Mouse (Mus musculus): Measurements from ENCODE around the gene Prdm11. TPM values are rescaled to one million over a fixed set of nuclear protein-coding genes. Genes with fewer than 3 reads are reported as not detected.

Gene Prdm11
- polyA plus RNA-seq, 1 experiment from 2014 or later = 2.6 TPM

DNA sequence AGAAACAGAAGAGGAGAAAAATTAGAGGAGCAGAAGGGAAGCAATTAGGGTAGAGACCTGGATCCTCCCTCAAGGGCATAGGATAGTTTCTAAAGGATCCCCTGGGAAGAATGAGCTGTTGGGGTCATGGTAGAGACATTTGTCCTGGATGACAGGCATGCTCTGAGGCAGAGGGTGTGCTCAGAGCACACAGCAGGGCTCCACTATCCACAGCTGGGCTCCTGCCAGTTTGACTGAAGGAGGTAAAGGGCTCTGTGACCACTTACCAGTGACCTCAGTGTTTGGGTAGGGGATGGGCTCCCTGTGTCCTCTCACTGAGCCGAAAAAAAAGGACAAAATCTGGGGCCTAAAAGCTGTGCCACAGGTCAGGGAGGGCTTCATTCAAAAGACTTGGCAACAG, 96.4 kb downstream of the Prdm11 start:
- WGBS = 61% methylated on average over 1 of the region's 1 CpGs
- Histone ChIP-seq H3K27ac (replicated peaks) (no peak overlapping the region), H3K9ac (replicated peaks) (no peak overlapping the region)

DNA sequence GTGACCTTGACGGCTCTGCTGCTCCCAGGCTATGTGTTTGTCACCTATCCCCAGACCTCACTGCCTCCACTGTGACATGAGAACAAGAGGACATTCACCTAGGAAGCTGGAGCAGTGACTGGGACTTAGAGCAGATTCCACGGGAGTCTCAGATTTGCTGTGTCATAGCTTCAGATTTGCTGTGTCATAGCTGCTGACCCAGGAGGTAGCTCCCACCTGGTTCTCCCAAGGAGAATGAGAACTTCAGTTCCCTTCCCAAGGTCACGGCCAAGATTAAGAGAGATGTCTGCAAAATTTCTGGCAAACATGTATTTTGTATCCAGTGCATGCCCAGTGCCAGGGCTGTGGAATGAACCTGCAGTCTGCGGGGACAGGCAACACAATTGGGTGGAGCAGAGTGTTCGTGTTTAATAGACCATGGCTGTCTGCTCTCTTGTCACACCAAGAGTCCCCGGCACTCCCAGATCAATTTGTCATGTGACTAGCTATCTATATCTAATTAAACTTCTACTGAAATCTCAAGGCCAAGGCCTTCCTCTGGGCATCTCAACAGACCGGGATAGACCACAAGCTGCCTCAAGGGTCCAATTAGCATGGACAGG, 97.2 kb downstream of the Prdm11 start:
- WGBS = 57% methylated on average over 7 of the region's 7 CpGs
- H3K9ac ChIP-seq (replicated peaks) = no peak overlapping the region
- H3K36me3 ChIP-seq = no peaks in the 10 kb centered on the region
- no peak overlapping the region for H3K27ac ChIP-seq (replicated peaks)
- H3K27me3 ChIP-seq = no peaks in the 10 kb centered on the region
- 0 out of 2 replicates have a peak, but pooled peaks cover 9% of the 10 kb centered on the region for H3K4me1 ChIP-seq
- no peak overlapping the region for H3K4me3 ChIP-seq
- no peaks in the 10 kb centered on the region for H3K9me3 ChIP-seq
- no peak for ATAC-seq (replicated peaks)
- H3K4me2 ChIP-seq (replicated peaks) = no peak overlapping the region

More for the DNA sequence above, 96.4 kb downstream of the Prdm11 start:
- Histone ChIP-seq H3K4me1 (0 out of 2 replicates have a peak, but pooled peaks cover 9% of the 10 kb centered on the region), H3K4me3 (no peak overlapping the region), H3K9me3 (no peaks in the 10 kb centered on the region), H3K36me3 (no peaks in the 10 kb centered on the region), H3K4me2 (replicated peaks) (no peak overlapping the region), H3K27me3 (no peaks in the 10 kb centered on the region)
- ATAC-seq (replicated peaks) = no peak

DNA sequence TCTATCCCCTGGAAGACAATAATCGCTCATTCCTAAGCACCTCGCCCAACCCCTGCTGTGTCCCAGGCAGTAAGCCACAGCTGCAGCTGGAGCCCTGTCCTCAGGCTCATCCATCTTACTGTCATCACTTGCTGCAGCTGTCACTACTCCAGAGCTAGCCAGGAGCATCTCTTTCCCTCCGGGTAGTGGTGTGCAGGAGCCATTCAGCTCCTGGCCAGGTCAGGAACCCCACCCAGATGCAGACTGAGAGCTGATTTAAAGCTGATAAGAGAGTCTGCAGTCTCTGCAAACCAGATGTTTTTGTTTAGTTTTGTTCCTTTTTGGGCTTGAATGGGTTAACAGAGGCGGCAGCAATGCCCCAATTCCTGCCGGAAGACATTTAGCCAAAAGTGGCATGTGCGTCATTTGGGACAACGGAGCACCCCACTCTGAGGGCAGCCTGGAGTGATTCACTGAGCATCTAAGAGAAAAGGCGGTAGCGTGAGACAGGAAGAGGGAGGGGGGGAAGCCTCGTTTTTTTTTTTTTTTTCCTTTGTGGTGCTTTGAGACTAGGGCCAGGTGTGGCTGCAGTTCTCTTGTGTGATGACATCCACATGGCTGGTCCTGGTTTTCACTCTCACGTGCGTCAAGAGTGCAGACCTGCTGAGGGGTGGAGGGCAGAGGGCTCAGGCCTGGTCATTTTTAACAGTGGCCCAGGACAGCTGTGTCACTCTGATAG, 97.8 kb downstream of the Prdm11 start:
- Histone ChIP-seq H3K9ac (replicated peaks) (no peak overlapping the region), H3K27ac (replicated peaks) (no peak overlapping the region)
- ATAC-seq (replicated peaks) = no peak

DNA sequence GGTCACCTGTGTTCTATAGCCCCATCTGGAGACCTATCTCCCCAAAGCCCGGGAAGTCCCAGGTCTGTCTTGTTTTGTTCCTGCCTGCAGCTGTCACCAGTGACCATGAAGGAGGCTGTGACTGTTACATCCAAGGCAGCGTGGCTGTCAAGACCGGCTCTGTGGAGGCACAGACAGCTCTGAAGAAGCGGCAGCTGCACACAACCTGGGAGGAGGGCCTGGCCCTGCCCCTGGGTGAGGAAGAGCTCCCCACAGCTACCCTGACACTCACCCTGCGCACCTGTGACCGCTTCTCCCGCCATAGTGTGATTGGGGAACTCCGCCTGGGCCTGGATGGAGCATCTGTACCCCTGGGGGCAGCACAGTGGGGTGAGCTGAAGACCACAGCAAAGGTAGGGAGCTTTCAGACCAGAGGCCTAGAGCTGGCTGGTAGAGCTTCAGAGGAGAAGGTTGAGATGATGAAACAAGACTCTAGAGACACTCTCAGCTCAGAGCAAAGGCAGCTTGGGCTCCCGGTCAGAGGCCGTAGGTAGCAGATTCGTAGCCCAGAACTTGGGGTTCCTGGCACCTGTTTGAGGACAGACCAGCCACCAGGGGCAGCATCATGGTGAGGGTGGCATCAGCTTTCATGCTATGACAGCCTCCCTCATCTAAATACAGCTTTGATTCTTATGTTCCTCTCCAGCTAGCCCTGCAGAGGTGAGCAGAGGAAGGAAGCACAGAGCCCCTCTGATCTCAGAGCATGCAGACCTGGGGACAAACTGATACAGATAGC, 100.0 kb downstream of the Prdm11 start:
- Histone ChIP-seq H3K4me2 (replicated peaks) (no peak overlapping the region), H3K9me3 (no peaks in the 10 kb centered on the region), H3K36me3 (no peaks in the 10 kb centered on the region), H3K27ac (replicated peaks) (no peak overlapping the region), H3K9ac (replicated peaks) (no peak overlapping the region), H3K4me3 (no peak overlapping the region), H3K27me3 (no peaks in the 10 kb centered on the region), H3K4me1 (0 out of 2 replicates have a peak, but pooled peaks cover 9% of the 10 kb centered on the region)
- ATAC-seq (replicated peaks) = no peak
- WGBS = 89% methylated on average over 11 of the region's 11 CpGs

More for the DNA sequence above, 97.8 kb downstream of the Prdm11 start:
- Histone ChIP-seq H3K4me2 (replicated peaks) (no peak overlapping the region), H3K9me3 (no peaks in the 10 kb centered on the region), H3K4me1 (0 out of 2 replicates have a peak, but pooled peaks cover 9% of the 10 kb centered on the region), H3K36me3 (no peaks in the 10 kb centered on the region), H3K27me3 (no peaks in the 10 kb centered on the region), H3K4me3 (no peak overlapping the region)
- WGBS = 12% methylated on average over 12 of the region's 12 CpGs

DNA sequence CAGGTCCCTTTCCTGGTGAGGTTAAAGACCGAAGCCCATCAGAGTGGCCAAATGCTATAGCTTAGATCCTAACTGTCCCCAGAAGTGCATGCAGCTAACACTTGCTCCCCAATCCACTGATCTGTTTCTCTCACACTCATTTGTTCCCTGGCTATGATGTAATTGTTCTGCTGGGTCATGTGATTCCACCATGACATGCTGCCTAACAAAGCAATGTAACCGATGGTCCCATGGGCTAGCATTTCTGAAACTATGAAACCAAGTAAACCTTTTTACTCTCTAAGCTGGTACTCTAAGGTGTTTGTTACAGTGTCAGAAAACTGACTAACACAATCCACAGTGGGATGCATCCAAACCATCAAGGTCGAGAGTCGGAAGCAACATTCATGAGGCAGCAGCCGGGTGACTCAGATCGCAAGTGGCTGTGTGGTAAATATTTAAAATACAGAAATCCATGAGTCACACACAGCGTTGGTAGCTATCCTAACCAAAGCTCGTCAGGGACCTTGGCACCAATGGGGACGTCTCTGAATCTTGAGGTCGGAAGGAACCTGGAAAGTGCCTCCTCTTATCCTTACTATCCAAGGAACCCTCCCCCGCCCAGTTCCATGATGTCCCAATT, 100.7 kb downstream of the Prdm11 start:
- no peak overlapping the region for H3K9ac ChIP-seq (replicated peaks)

DNA sequence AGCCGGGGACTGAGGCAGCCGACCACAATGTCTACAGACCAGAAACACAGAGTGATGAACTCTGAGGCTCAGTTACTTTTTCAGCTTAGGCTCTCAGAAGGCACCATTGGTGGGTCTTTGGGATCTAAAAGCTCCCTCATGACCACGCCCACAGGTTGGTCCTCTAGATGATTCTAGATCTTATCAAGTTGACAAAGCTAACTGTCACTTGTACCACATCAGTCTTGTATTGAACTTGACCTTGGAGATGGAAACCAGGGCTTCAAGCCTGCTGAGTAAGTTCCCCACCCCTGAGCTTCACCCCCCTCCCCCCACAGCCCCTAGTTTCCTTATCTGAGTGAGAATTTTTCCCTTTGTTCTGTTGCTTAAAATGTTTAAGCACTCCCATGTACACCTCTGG, 101.6 kb downstream of the Prdm11 start:
- Histone ChIP-seq H3K9me3 (no peaks in the 10 kb centered on the region), H3K4me3 (no peak overlapping the region), H3K36me3 (no peaks in the 10 kb centered on the region), H3K27ac (replicated peaks) (no peak overlapping the region), H3K4me2 (replicated peaks) (no peak overlapping the region), H3K4me1 (0 out of 2 replicates have a peak, but pooled peaks cover 9% of the 10 kb centered on the region), H3K27me3 (no peaks in the 10 kb centered on the region), H3K9ac (replicated peaks) (no peak overlapping the region)
- 87% methylated on average over 3 of the region's 3 CpGs for WGBS
- no peak for ATAC-seq (replicated peaks)

More for the DNA sequence above, 100.7 kb downstream of the Prdm11 start:
- no peak for ATAC-seq (replicated peaks)
- Histone ChIP-seq H3K4me3 (no peak overlapping the region), H3K27me3 (no peaks in the 10 kb centered on the region), H3K4me2 (replicated peaks) (no peak overlapping the region), H3K27ac (replicated peaks) (no peak overlapping the region), H3K36me3 (no peaks in the 10 kb centered on the region), H3K4me1 (0 out of 2 replicates have a peak, but pooled peaks cover 9% of the 10 kb centered on the region), H3K9me3 (no peaks in the 10 kb centered on the region)
- 92% methylated on average over 11 of the region's 11 CpGs for WGBS

DNA sequence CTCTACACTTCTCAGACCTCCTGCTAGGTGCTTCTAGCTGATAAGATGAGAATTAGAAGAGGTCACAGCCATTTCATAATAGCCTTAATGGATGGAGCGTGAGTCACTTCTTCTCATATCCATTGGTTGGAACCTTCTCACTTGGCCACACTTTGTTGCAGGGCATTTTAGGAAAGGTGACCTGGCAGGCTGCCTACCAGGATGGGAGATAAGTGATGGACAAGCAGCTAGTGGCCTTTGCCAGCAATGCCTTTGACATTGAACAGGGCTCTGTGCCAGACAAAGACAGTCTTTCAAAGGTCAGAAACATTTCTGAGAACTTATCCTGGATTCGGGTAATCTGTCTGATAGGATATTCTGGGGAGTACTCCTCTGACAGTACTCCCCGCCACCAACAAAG, 102.6 kb downstream of the Prdm11 start:
- Histone ChIP-seq H3K27me3 (no peaks in the 10 kb centered on the region), H3K9me3 (no peaks in the 10 kb centered on the region), H3K27ac (replicated peaks) (no peak overlapping the region), H3K36me3 (no peaks in the 10 kb centered on the region), H3K9ac (replicated peaks) (no peak overlapping the region), H3K4me1 (0 out of 2 replicates have a peak, but pooled peaks cover 7% of the 10 kb centered on the region), H3K4me2 (replicated peaks) (no peak overlapping the region), H3K4me3 (no peak overlapping the region)
- no peak for ATAC-seq (replicated peaks)
- WGBS = 92% methylated on average over 3 of the region's 3 CpGs

DNA sequence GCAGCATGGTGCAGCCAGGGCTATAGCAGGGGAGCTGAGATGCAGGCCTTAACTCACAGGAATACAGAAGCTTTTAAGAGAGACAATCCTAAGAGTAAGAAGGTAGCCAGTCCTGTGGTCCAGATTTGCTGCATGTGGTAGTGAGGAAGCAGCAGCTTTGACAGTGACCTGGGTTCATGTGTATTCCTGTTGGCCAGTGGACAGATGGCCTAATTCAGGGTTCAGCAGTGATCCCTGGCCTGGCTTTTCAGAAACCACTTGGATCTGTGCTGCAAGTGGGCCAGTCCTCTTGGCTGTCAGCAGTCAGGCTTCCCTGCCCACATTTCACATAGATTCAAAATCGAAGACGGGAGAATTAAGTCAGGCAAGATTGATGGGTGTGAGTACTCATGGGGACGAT, 104.5 kb downstream of the Prdm11 start:
- Histone ChIP-seq H3K27me3 (no peaks in the 10 kb centered on the region), H3K9me3 (no peaks in the 10 kb centered on the region), H3K4me3 (no peak overlapping the region), H3K4me1 (no peaks in the 10 kb centered on the region), H3K4me2 (replicated peaks) (no peak overlapping the region), H3K27ac (replicated peaks) (no peak overlapping the region), H3K9ac (replicated peaks) (no peak overlapping the region), H3K36me3 (no peaks in the 10 kb centered on the region)
- 75% methylated on average over 3 of the region's 3 CpGs for WGBS
- ATAC-seq (replicated peaks) = no peak

DNA sequence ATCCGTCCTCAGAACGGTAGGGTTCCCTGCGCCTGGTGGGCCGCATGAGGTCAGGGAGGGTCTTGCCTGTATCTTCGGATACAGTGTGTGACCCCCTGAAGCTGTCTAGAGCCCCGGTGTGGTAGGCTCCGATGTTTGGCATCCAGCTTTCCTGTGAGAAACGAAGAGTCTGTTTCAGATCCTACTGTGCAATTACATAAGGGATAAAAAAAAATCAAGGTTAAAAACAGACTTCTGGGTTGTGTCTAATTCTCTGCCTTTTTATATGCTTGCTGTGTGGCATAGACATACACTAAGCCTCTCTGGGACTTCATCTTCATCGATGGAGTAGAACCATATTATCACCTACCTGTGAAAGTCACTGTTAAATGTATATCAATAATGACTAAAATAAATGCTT, 105.0 kb downstream of the Prdm11 start:
- H3K36me3 ChIP-seq = no peaks in the 10 kb centered on the region
- no peak overlapping the region for H3K4me3 ChIP-seq
- no peak overlapping the region for H3K9ac ChIP-seq (replicated peaks)
- H3K4me1 ChIP-seq = no peaks in the 10 kb centered on the region
- H3K4me2 ChIP-seq (replicated peaks) = no peak overlapping the region
- no peaks in the 10 kb centered on the region for H3K27me3 ChIP-seq
- no peak for ATAC-seq (replicated peaks)
- H3K27ac ChIP-seq (replicated peaks) = no peak overlapping the region
- no peaks in the 10 kb centered on the region for H3K9me3 ChIP-seq
- WGBS = 87% methylated on average over 9 of the region's 9 CpGs

DNA sequence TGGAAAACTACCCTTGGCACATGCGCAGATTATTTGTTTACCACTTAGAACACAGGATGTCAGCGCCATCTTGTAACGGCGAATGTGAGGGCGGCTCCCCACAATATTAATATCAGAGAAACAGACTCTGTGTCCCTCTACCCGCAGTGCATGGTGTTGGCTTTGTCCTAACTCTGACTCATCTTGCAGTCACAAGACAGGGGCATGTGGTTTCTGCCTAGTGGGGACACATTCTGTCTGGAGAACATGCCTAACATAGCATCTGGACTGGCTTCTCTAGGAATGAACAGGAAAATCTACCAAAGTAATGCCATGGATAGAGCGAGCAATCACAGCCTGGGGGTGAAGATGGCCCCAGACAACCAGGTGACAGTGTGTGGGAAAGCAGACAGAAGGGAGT, 107.1 kb downstream of the Prdm11 start:
- Histone ChIP-seq H3K36me3 (no peaks in the 10 kb centered on the region), H3K4me2 (replicated peaks) (no peak overlapping the region), H3K9ac (replicated peaks) (no peak overlapping the region), H3K4me1 (peaks cover 13% of the 10 kb centered on the region), H3K27me3 (no peaks in the 10 kb centered on the region), H3K4me3 (no peak overlapping the region), H3K9me3 (no peaks in the 10 kb centered on the region), H3K27ac (replicated peaks) (no peak overlapping the region)
- no peak for ATAC-seq (replicated peaks)
- 87% methylated on average over 7 of the region's 7 CpGs for WGBS

DNA sequence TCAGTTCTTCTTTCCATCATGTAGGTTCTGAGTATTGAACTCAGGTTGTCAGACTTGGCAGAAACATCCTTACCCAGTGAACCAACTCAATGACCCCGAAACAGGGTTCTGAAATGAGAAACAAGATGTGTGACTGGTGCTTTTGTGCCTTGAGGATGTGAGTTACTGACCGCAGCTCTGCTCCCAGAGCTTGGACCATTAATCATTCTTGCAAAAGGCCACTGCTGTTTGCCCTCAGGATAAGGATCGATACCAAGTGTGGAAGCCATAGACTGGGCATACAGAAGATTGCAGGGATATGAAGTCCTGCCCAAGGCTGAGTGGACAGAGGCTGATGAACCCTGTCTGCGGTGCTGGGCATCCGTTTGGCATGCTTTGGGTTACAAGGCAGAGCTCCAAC, 107.9 kb downstream of the Prdm11 start:
- 92% methylated on average over 5 of the region's 5 CpGs for WGBS

DNA sequence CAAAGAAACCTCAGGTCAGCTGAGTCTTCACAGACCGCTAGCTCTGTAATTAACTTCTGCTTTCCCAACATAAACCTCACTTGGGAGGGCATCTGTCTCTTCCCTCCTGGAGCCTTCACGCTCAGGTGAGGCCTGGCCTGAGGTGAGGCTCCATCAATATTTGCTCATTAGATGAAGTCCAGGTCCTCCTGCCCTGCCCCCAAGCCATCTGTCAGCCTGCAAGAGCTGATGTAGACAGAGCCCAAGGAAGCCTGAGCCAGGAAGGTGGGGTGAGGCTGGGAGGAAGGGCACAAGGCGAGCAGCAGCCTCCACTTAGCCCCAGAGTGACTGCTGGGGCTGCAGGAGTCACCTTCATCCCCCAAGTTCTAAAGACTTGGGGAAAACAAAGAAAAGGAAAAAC, 110.5 kb downstream of the Prdm11 start:
- Histone ChIP-seq H3K4me1 (peaks cover 14% of the 10 kb centered on the region), H3K9ac (replicated peaks) (no peak overlapping the region), H3K9me3 (no peaks in the 10 kb centered on the region), H3K27ac (replicated peaks) (no peak overlapping the region), H3K4me3 (no peak overlapping the region), H3K4me2 (replicated peaks) (no peak overlapping the region), H3K27me3 (no peaks in the 10 kb centered on the region), H3K36me3 (no peaks in the 10 kb centered on the region)
- 65% methylated on average over 3 of the region's 3 CpGs for WGBS
- no peak for ATAC-seq (replicated peaks)

More for the DNA sequence above, 107.9 kb downstream of the Prdm11 start:
- Histone ChIP-seq H3K9ac (replicated peaks) (no peak overlapping the region), H3K27ac (replicated peaks) (no peak overlapping the region), H3K4me3 (no peak overlapping the region), H3K36me3 (no peaks in the 10 kb centered on the region), H3K4me1 (peaks cover 14% of the 10 kb centered on the region), H3K4me2 (replicated peaks) (no peak overlapping the region), H3K27me3 (no peaks in the 10 kb centered on the region), H3K9me3 (no peaks in the 10 kb centered on the region)
- ATAC-seq (replicated peaks) = no peak
